Mouse (Mus musculus): ENCODE measurements at regions not wholly inside any gene's neighbourhood (a gene's known extent, or its start where the extent isn't known, plus 50 kb on each side); places are given as distances from the start of the nearest gene placed in this dataset.

DNA sequence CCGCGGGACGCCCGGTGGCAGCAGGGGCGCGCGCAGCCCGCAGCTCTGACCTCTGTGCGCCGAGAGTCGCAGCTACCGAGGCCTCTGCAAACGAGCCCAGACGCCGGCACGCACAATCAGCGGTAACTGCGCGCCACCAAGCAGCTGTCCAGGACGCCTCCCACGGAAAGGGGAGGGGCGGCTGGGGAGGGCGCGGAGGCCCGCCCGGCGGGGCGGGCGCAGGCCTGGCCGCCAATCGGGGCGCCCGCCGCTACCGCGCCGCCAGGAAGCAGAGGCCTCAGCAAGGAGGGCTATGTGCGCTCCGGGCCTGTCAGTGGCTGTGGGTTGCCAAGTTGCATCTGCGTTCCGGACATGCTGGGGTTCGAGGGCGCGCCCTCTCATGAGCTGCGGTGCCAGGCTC is 613.3 kb upstream of the Ywhaq start:
- peak; percentile 22 for DNase-seq (ENCODE audit: extremely low spot score, low spot score)

DNA sequence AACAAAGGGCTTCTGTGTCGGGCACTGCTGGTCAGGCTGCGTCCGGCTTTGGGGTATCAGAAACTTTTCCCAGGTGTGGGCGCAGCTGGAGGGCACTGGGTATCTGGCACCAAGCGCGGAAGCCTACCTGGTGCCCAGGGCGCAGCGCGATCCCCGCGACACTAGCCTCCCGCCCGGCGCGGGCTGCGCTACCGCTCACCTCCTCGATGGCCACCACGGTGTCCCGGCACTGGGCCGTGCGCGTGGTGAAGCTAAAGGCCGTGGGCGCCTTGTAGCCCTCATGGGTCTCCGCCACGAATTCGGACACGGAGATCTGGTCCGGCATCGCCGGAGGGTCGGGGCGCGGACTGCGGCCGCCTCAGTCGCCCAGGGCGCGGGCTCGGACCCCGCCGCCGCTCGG is 612.8 kb upstream of the Ywhaq start:
- peak; percentile 12 for DNase-seq (ENCODE audit: extremely low spot score, low spot score)
